Mouse (Mus musculus): ENCODE results near the gene Ovol3.
"Not testable (repeated sequence)": the region's sequence is repeated elsewhere in the genome, so short reads cannot be mapped to it uniquely, and the experiment has no call there.

Ovol3 gene

GRCm38 (mm10) chr7:30224206-30224605, 11.3 kb downstream of the Ovol3 start:
- no peak for DNase-seq (ENCODE audit: low read depth, low spot score)

GRCm38 (mm10) chr7:30222205-30222604, 13.3 kb downstream of the Ovol3 start:
- no peak for DNase-seq (ENCODE audit: low read depth, low spot score)

- no peak for DNase-seq (ENCODE audit: low read depth, low spot score)
These were observed 14.1 kb downstream of the Ovol3 start for GRCm38 (mm10) chr7:30221433-30221832.

GRCm38 (mm10) chr7:30220008-30220356, 15.5 kb downstream of the Ovol3 start:
- DNase-seq (ENCODE audit: low read depth, low spot score): no peak

- peak; percentile 54 for DNase-seq (ENCODE audit: low read depth, low spot score)
These were observed 16.1 kb downstream of the Ovol3 start for GRCm38 (mm10) chr7:30219293-30220007.

- DNase-seq (ENCODE audit: low read depth, low spot score): no peak
These were observed 18.2 kb downstream of the Ovol3 start for GRCm38 (mm10) chr7:30217277-30217676.

- peak; percentile 87 for DNase-seq (ENCODE audit: low read depth, low spot score)
These were observed 18.8 kb downstream of the Ovol3 start for GRCm38 (mm10) chr7:30216723-30217151.

- no peak for DNase-seq (ENCODE audit: low read depth, low spot score)
These were observed 19.6 kb downstream of the Ovol3 start for GRCm38 (mm10) chr7:30215875-30216274.

GRCm38 (mm10) chr7:30213881-30214280, 21.6 kb downstream of the Ovol3 start:
- DNase-seq (ENCODE audit: low read depth, low spot score): no peak

- no peak for DNase-seq (ENCODE audit: low read depth, low spot score)
These were observed 24.5 kb downstream of the Ovol3 start for GRCm38 (mm10) chr7:30211025-30211424.

- DNase-seq (ENCODE audit: low read depth, low spot score): not testable (repeated sequence)
These were observed 29.2 kb downstream of the Ovol3 start for GRCm38 (mm10) chr7:30206364-30206763.

- DNase-seq (ENCODE audit: low read depth, low spot score): no peak
These were observed 30.1 kb downstream of the Ovol3 start for GRCm38 (mm10) chr7:30205383-30205782.

GRCm38 (mm10) chr7:30204380-30204779, 31.1 kb downstream of the Ovol3 start:
- no peak for DNase-seq (ENCODE audit: low read depth, low spot score)

GRCm38 (mm10) chr7:30202895-30203690, 32.4 kb downstream of the Ovol3 start:
- DNase-seq (ENCODE audit: low read depth, low spot score): no peak

GRCm38 (mm10) chr7:30200661-30201060, 34.9 kb downstream of the Ovol3 start:
- DNase-seq (ENCODE audit: low read depth, low spot score): not testable (repeated sequence)

GRCm38 (mm10) chr7:30200200-30200599, 35.3 kb downstream of the Ovol3 start:
- DNase-seq (ENCODE audit: low read depth, low spot score): no peak

- no peak for DNase-seq (ENCODE audit: low read depth, low spot score)
These were observed 35.9 kb downstream of the Ovol3 start for GRCm38 (mm10) chr7:30199498-30200139.

- DNase-seq (ENCODE audit: low read depth, low spot score): peak; percentile 72
These were observed 37.0 kb downstream of the Ovol3 start, which contains the start of gene Capns1 for GRCm38 (mm10) chr7:30198481-30198971. Gene Capns1 (minus strand): TSS chr7:30198811.

- DNase-seq (ENCODE audit: low read depth, low spot score): no peak
These were observed 37.9 kb downstream of the Ovol3 start for GRCm38 (mm10) chr7:30197592-30198129.

- no peak for DNase-seq (ENCODE audit: low read depth, low spot score)
These were observed 39.4 kb downstream of the Ovol3 start for GRCm38 (mm10) chr7:30196171-30196570.

- DNase-seq (ENCODE audit: low read depth, low spot score): no peak
These were observed 40.1 kb downstream of the Ovol3 start for GRCm38 (mm10) chr7:30195461-30195860.

GRCm38 (mm10) chr7:30194884-30195283, 40.6 kb downstream of the Ovol3 start:
- DNase-seq (ENCODE audit: low read depth, low spot score): peak; percentile 91
